Mouse (Mus musculus) ovary, postnatal 10 days (tissue): ENCODE data around the gene 1700020D05Rik.

Source experiments
- DNase-seq: peaks from one replicate; pipeline ENCODE4 v3.0.0; 2022; ENCODE audit warnings: low spot score

The 1700020D05Rik gene

DNA sequence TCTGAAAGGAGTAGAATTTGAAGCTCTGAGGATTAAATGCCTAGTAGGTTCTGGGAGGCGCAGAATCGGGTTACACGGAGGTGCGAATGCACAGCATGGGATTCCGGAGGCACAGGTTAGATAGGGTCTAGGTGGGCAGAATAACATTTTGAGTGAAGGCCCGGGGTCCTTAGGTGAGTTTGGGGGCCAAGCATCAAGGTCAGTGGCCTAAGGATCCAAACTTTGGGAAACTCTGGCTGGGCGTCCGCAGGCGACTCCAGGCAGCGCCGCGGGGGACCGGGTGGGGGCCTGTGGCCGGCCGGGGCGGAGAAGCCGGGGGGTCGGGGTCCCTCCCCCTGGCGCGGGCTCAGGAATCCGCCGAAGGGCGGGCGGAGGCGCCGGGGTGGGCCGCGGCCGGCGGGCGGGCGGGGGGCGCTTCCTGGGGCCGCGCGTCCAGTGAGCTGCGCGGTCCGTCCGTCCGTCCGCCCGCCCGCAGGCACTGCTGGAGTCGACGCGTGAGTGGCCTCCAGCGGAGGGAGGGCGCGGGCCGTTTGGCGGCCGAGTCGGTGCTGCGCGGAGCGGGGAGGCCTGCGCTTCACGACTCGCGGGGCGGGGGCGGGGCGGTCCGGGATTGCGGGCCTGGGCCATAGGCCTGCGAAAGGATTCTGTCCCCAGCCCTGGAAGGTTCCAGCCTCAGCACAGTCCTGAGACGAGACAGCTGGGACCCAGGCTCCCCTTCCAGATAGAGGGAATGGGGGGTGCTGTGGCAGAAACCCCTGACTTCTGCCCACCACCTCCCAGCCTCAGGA is 29.1 kb downstream of the 1700020D05Rik start:
- DNase-seq = no peak

GRCm38 (mm10) chr19:5473720-5474119 is 29.9 kb downstream of the 1700020D05Rik start, which contains the start of gene Efemp2:
Gene Efemp2, plus strand, starts transcription at chr19:5473954.
- peak; percentile 49 for DNase-seq

DNA sequence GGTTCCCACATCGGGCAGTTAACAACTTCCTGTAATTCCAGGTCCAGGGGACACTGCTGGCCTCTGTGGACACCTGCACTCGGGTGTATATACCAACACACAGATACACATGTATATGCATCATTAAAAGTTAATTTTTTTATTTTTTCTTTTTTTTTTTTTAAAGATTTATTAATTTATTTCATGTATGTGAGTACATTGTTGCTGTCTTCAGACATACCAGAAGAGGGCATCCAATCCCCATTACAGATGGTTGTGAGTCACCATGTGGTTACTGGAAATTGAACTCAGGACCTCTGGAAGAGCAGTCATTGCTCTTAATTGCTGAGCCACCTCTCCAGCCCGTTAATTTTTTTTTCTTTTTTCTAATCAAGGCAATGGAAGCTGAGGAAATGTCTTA is 30.7 kb downstream of the 1700020D05Rik start:
- DNase-seq = no peak

GRCm38 (mm10) chr19:5471846-5472245 is 31.7 kb downstream of the 1700020D05Rik start:
- DNase-seq = no peak

GRCm38 (mm10) chr19:5468374-5468773 is 35.2 kb downstream of the 1700020D05Rik start, which contains the start of gene Ctsw:
Gene Ctsw, minus strand, starts transcription at chr19:5468507.
- DNase-seq = no peak

- no peak for DNase-seq
Observed at GRCm38 (mm10) chr19:5466916-5467500, 36.6 kb downstream of the 1700020D05Rik start.

DNA sequence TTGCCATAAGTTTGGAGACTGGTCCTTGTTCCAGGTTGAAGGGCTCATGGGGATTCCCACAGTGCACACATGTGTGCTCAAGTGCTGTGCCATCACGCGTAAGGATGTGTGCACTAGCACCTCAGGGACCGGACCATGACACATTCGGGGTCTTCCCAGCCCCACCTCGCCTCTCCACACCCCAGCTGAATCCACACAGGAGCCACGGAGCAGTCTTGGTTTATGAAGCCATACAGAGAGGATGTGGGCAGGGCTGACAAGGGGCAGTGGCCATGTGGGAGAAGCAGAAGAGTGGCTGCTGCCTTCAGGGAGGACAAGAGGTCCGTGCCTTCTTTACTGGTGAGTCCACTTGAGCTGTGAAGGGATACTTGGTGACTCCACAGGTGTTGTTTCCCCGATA is 38.5 kb downstream of the 1700020D05Rik start:
- DNase-seq = no peak

- DNase-seq = no peak
Observed at GRCm38 (mm10) chr19:5463791-5464562, 39.6 kb downstream of the 1700020D05Rik start.

DNA sequence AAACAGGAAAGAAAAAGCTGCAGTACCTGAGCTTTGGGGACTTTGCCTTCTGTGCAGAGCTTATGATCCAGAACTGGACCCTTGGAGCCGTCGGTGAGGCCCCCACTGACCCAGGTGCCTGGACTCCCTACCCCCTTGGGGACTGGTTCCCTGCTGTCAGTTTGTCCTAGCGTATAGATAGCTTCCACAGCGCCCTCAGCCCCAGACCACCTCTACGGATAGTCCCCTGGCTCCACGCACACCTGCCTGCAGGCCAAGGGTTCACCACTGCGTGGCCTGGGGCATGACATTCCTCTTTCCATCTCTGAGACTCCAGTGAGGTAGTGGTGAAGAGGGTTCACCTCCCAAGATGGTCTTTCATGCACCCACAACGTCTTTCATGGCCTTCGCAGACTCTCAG is 40.4 kb downstream of the 1700020D05Rik start:
- DNase-seq = no peak

GRCm38 (mm10) chr19:5461411-5461810 is 42.2 kb downstream of the 1700020D05Rik start:
- no peak for DNase-seq

GRCm38 (mm10) chr19:5460465-5460911 is 43.1 kb downstream of the 1700020D05Rik start, which contains the start of gene Fibp:
Gene Fibp, plus strand, starts transcription at chr19:5460615.
- peak; percentile 80 for DNase-seq

DNA sequence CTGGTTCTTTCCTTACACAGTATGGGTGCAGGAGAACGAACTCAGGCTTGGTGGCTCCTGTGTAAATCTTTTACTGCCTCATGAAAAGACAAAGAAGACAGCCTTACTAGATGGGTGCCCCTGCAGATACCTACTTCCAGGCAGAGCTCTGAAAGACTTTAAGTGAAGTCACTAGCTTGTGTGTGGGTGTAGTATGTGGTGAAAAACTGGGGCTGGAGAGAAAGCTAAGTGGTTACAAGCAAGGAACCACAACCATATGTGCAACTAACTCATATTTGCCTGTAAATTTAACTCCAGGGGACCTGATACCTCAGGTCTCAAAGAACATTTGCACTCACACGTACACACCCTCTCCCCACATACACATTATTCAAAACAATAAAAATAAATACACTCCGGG is 43.7 kb downstream of the 1700020D05Rik start:
- DNase-seq = no peak

- DNase-seq = no peak
Observed at GRCm38 (mm10) chr19:5459019-5459418, 44.6 kb downstream of the 1700020D05Rik start.

DNA sequence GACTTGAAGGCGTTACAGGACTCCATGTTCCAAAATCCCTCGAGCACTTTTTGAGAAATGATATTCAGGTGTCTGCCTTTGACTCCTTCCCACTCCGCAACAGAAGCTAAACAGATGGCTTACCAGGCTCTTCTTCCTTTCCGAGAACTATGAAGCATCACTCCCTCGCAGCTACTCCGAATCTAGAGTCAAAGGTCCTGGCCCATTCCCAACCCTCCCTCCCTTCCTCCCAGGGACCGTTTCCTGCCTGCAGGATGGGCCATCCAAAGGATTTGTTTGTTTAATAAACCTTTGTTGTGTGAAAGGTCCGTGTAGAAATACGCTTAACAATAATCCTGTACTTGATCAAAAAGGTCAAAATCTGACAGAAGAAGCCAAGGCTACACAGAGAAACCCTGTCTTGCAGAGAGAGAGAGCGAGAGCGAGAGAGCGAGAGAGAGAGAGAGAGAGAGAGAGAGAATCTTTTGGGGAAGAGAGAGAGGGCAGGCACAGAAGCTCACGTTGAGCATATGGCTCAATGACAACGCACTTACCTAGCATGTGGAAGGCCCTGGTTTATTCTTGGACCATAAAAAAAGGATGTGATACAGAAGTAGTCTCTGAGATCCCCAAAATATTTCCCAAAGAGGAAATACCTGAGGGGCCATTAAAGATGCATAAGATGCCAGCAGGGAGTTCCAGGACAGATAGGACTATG is 45.7 kb downstream of the 1700020D05Rik start, which contains the start of gene Ccdc85b:
Gene Ccdc85b, minus strand, starts transcription at position 149 of the 697 bp plus-strand sequence.
- DNase-seq = no peak

DNA sequence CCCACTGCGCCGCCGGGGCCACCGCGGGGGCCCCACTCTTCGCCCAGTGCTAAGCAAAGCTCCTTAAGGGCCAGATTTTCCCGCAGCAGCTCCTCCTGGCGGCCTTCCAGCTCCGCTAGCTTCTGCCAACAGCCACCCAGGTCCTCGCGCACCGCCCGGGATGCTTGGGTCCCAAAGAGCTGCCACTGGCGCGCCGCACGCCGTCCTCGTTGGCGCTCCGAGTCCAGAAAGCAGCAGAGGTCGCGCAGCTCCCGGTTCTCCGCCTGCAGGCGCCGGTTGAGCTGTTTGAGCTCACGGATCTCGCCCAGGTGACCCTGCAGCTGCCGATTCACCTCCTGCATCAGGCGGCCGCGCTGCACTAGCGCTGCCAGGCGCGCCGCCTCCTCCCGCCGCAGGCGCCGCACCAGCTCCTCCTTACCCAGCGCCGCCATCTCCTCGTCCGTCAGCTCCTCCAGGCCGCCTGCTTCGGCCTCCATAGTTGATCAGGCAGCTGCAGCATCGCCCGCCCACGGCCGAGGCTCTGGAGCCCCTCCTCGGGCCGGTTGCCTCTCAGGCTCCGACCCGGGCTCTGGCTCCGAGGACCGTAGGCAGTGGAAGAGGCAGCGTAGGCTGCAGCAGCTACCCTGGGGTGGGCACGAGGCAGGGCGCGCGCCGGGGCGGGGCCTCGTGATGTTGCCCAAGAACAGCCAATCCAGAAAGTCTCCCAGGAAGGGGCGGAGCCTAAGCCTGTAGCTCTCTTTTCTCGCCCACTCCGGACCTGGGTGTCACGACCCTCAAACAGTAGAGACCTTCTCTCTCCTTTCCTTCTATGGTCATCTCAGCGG is 46.5 kb downstream of the 1700020D05Rik start:
- peak; percentile 89 for DNase-seq

DNA sequence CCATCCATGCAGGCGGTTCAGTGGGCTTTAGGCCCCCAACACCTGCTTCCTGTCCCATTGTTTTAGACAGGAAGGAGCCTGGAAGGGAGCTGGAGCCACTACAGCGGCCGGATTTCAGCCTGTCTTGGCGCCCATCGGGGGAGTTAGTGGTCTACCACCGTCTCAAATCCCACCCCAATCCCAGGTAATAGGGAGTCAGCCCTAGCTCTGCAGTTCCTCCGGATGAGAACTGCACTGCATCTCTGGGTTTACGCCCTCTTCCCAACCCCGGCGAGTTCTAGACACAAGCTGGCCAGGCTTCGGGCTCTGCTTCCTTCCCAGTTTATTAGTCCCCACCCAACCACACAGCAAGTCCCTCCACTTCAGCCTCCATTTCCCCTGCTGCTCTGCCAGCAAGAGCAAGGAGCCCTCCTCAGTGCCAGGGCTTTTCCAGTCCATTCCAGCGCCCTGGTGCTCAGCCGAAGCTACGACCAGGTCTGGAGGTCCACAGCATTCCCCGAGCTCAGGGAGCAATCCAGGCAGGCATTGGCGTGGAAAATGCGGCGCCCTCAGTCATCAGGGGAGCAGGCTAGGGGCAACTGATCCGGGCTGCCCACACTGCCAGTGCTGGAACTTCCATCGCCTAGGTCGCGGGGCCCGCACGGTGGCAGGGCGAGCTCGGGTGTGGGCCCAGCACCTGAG is 47.2 kb downstream of the 1700020D05Rik start:
- DNase-seq = no peak

GRCm38 (mm10) chr19:5455568-5455967 is 48.0 kb downstream of the 1700020D05Rik start:
- DNase-seq = no peak

DNA sequence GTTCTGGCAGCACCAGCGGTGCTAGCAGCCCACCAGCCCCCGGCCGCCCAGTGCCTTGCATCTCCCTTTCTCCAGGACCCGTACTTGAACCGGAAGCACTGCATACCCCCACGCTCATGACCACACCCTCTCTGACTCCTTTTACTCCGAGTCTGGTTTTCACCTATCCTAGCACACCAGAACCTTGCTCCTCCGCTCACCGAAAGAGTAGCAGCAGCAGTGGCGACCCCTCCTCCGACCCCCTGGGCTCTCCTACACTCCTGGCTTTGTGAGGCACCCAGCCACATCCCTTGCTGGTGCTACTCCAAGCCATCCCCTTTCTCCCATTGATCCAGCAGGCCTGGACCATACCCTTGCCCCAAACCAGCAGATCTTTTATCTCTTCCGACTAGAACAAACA is 48.5 kb downstream of the 1700020D05Rik start:
- no peak for DNase-seq
